Mouse (Mus musculus) left cerebral cortex, postnatal 36 days (tissue): ENCODE measurements around the gene Drc7. TPM values are rescaled to one million over a fixed set of nuclear protein-coding genes. Genes with fewer than 3 reads are reported as not detected.
"Not testable (repeated sequence)": the region's sequence is repeated elsewhere in the genome, so short reads cannot be mapped to it uniquely, and the experiment has no call there.

Source experiments
- DNase-seq, 2 experiments: peaks; one replicate each; pipeline ENCODE4 v3.0.0; 2021 to 2022; ENCODE audit warnings: low spot score in 2 of 2, mixed read lengths in 1 of 2
- intact Hi-C: fragments of 180-260 bp; cut with DNase I; formaldehyde crosslinking; loops from one replicate; pipeline ENCODE4 v1.15.1; 2025
- total RNA-seq, 2 experiments: library from RNA; stranded (reverse); gene quantifications; 2 replicates each; pipeline ENCODE4 v1.2.3; 2021

Drc7 gene
- total RNA-seq, result under 1 TPM; 0.68 to 0.99 TPM

DNA sequence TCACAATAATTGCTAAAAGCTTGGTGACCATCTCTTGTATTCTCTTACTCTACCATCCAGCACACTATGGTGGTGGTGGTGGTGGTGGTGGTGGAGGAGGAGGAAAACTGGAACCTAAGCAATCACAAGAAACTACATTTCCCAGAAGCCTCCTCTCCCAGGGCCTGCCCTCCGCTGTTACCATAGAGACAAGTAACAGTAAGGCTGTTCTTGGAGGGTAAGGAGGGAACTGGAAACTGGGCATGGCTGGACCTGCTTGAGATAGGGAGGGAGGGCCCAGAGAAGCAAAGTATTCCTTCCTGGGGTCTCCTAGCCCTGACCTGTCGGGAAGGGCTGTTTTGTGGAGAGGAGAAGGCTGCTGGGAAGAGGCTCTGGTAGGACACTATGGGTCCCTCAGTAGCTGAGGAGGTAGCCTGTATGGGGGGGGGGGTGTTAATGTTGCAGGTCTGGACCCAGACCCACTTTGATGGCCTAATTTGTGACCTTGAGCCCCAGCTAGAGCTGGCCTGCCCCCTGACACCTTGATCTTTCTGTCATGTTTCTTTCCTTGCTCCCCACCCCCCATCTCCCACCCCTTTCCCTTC lies at the start of gene Drc7:
Gene Drc7 (plus strand): TSS at position 177 of the 584 bp plus-strand sequence.
- intact Hi-C loops, result no loop called here
- DNase-seq, result no peak

- intact Hi-C loops, result no loop called here
- DNase-seq, result no peak
These were observed 42.4 kb upstream of the Drc7 start for GRCm38 (mm10) chr8:95012442-95012919.

GRCm38 (mm10) chr8:95015866-95016265 lies 39.0 kb upstream of the Drc7 start:
- intact Hi-C loops, result no loop called here
- no peak for DNase-seq

GRCm38 (mm10) chr8:95016684-95017083 lies 38.2 kb upstream of the Drc7 start:
- no peak for DNase-seq
- intact Hi-C loops, result no loop called here

DNA sequence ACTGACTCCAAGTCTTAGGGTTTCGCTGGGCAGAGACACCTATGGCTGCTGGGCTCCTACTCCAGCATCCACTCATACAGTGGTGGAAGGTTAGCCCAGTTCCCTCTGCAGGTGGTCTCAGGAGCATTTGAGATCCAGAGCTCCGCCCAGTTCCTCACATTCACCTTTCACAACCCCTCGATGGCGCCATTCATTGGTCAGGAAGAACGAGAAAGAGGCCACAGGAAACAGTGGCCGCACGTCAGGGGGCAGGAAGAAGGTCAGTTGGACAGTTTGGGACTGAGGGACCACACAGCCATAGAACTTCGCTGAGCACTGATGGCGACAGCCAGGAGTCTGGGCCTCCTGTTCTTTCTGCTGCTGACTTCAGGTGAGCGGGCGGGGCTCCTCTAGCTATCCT lies 37.5 kb upstream of the Drc7 start, which contains the start of gene Adgrg3:
Gene Adgrg3 (plus strand): TSS at position 242 of the 400 bp plus-strand sequence.
- DNase-seq, result no peak
- intact Hi-C loops, result no loop called here

GRCm38 (mm10) chr8:95017969-95018635 lies 36.8 kb upstream of the Drc7 start:
- no peak for DNase-seq
- intact Hi-C loops, result no loop called here

- DNase-seq, result no peak
- intact Hi-C loops, result no loop called here
These were observed 34.6 kb upstream of the Drc7 start for GRCm38 (mm10) chr8:95020293-95020777.

DNA sequence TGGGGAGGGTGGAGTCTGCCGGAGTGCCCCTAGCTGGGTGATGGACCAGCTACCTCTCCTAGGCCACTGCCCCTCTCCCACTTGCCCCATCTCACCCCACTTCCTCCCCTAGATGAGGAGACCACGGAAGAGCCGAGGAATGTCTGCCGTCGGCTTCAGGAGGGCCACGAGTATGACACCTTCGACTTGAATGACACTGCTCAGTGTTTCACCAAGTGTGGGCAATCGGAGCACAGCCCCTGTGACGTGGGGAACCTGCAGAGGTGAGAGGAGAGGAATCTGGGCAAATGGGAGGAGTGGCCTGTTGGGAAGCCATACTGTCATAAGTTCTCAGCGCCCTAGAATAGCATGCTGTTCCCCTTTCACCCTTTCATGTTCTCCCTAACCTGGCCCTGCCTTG lies 34.1 kb upstream of the Drc7 start:
- intact Hi-C loops, result no loop called here
- DNase-seq, result no peak

DNA sequence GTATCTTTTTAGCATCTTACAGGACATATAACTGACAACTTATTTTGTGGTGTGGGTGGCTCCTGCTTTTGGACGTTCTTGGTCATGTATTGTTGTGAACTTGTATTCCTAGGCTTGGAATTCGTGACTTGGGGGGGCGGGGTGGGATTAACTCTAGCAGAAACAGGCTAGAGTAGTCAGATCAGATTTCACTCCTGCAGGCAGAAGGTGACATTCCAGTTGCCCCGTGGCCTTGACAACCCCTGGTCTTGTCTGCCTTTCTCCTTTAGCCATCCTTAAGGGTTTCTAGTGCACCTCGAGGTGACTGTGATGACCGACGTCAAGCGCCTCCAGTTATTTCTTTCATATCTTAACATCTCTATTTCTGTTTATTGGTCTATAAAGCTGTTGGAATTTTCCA lies 31.7 kb upstream of the Drc7 start:
- intact Hi-C loops, result no loop called here
- no peak for DNase-seq

DNA sequence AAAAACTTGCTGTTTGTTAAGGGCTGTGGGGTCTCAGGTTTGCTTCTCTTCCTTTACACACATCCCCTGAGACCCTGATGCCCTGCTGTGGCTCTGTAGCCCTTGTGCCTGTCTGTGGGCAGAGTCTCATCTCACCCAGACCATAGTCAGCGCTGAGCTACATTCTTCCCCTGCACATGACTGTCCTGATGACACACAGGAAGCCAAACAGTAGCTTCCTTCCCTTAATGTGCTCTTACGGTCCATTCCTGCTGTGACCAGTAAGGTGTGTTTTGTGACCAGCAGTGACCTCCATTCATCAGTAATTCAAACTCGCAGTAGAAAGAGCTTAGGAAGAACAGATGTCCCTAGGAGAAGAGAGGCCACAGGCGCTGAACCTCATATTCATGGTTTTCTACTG lies 30.5 kb upstream of the Drc7 start:
- DNase-seq, result no peak
- intact Hi-C loops, result no loop called here

GRCm38 (mm10) chr8:95025421-95025820 lies 29.5 kb upstream of the Drc7 start:
- intact Hi-C loops, result no loop called here
- no peak for DNase-seq

DNA sequence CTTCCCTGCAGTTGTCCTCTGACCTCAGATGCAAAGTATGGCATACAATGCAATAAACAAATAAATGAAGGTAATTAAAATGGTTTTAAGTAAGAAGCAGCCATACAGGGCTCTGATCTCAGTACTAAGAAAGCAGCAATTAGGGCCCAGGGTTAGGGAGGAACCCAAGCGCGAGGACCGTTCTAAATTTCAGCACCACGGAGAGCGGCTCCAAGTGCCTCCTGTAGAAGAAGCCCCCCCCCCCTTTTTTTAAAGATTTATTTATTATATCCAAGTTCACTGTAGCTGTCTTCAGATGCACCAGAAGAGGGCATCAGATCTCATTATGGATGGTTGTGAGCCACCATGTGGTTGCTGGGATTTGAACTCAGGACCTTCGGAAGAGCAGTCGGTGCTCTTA lies 26.5 kb upstream of the Drc7 start:
- intact Hi-C loops, DNase-seq: not testable (repeated sequence)

DNA sequence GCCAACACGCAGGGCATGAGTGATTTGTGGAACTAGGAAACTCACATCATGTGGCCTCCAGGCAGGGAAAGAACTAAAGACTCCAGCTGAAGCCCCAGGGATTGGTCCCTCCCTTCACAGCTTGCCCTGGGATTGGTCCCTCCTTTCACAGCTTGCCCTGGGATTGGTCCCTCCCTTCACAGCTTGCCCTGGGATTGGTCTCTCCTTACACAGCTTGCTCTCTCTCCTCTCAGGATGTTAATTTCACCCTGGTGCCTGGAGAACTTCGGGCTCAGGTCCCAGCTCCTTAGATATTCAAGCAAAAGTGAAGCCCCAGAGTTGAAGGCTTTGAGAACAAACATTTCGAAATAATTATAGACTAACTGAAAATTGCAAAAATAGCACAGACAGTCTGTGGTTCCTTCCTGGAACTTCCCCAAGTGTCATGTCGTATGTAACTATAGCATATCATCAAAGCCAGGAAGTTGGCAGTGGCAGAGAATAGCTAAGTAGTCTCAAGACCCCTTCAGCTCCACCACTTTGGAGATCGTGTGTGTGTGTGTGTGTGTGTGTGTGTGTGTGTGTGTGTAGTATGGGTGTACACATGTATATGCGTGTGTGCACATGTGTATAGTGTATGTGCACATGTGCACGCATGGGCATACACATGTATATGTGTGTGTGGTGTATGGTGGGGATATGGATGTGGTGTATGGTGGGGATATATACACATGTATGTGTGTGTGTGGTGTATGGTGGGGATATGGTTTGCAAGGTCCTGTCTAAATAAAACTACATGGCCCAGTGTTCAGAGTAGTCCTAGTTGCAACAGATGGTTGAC lies 17.6 kb upstream of the Drc7 start:
- peak; percentile 8 to 40 for DNase-seq

GRCm38 (mm10) chr8:95041883-95042784 lies 12.8 kb upstream of the Drc7 start:
- intact Hi-C loops, result no loop called here
- no peak for DNase-seq

More for the DNA sequence above, 17.6 kb upstream of the Drc7 start:
- intact Hi-C loops, result no loop called here

GRCm38 (mm10) chr8:95044811-95045210 lies 10.1 kb upstream of the Drc7 start:
- intact Hi-C loops, result no loop called here
- no peak for DNase-seq

DNA sequence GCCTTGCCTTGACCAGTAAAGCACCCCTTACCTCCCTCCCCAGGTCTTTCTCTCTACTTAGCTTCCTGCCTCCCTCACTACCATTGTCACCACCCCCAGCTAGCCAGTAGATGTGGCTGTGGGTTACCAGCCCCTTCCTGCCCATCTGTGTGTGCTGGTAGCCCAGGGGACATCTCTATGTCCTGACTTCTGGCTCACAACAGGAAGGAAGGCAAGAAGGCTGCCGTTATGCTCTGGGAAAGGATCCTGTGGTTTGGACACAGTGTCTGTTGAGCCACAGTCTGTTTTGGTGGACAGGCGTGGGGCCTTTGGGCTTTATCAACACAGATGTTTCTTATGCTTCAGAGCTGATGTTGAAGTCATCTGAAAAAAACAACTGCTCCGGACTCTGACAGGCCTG lies 7.9 kb upstream of the Drc7 start:
- intact Hi-C loops, result no loop called here
- DNase-seq, result no peak

- DNase-seq, result no peak
- intact Hi-C loops, result no loop called here
These were observed 6.8 kb upstream of the Drc7 start for GRCm38 (mm10) chr8:95047884-95048680.

GRCm38 (mm10) chr8:95049636-95050035 lies 5.3 kb upstream of the Drc7 start:
- intact Hi-C loops, result no loop called here
- no peak for DNase-seq

- DNase-seq, result no peak
- intact Hi-C loops, result no loop called here
These were observed 465 bp upstream of the Drc7 start for GRCm38 (mm10) chr8:95054438-95054837.
